Mouse (Mus musculus): ENCODE data around the gene Adipoq.
"Not testable (repeated sequence)": the region's sequence is repeated elsewhere in the genome, so short reads cannot be mapped to it uniquely, and the experiment has no call there.

The Adipoq gene

DNA sequence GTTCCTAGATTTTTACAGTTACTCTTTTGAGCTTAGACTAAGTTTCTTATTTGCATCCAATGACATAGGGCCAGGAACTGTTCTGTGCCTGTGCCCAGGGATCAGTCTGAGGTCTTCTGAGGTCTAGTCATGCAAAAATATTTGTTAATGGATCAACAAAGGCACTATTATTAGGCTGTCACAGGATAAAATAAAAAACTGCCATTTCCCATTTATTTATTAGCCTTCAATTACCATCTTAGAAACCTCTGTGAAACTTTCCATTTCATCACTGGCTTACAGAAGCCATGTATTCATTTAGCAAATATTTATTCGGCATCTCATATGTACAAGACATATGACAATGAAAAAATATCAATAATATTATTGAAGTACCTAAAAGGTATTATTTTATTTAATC lies 20.3 kb downstream of the Adipoq start:
- DNase-seq: no peak

DNA sequence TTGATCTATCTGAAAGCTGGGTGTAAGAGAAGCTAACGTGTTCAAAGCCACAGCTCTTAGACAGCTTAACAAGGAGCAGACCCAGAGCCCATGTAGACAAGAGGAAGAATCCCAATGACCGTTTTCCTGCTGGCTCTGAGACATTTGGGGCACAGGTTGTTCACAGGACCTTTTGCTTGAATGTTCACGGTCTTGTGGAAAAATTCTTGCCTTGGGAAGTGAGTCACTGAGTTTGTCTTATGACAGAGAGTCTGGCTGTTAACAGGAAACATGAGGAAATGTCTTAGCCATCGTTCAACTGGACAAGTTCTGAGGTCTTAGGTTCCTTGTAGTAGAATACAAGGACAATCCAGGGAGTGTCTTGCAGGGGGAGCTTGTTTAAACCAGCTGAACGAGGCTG lies 20.7 kb downstream of the Adipoq start:
- peak; percentile 97 for DNase-seq

DNA sequence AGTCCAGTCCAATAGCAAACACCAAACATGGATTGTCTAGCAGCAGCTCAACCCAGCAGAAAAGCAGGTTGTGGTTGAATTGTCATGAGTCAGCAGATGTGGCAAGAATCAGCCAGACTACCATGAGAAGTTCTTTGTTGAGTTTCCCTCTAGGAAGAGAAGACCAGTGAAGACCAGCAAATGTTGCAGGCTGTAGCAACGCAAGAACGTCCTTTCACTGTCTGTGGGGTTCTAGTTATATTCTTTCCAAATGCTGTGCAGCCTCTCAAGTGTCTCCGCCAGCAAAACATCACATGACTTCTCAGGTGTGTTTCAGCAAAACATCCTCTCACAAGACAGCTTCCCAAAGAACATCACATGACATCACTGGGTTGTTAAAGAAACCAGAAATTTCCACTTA lies 24.5 kb downstream of the Adipoq start:
- DNase-seq: no peak

DNA sequence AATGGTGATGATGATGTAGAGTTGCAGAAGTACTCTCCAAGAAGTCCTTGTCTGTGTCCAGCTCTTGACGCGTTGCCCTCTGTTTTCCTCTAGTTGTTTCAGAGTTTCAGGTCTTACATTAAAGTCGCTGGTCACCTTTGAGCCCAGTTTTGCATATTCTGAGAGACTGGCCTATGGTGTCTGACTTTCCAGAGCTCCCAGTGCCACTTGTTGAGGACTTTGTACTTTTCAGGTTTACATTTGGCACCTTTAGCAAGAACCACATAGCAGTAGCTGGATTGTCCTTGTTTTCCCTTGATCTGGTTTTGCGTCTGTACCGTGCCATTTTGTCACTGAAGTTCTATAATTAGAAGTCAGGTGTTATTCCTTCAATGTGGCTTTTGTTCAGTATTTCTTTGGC lies 27.6 kb downstream of the Adipoq start:
- DNase-seq: no peak

DNA sequence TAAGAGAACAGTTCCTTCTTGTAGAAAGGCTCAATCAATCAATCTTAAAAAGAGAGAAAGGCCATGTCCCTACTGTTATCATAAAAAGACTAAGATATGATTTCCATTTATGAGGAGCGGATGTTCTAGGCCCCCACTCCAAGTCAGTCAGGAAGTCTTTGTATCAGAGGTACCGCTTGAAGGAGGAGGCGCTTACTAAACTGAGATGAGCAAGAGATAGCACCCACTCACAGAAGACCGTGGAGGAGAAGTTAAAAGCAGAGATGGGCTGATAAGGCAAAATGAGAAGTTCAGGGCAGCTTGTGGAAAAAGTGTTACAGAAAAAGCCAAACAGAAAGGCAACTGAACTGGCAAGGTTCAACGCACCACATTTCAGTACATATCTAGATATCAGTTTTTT lies 28.5 kb downstream of the Adipoq start:
- no peak for DNase-seq

DNA sequence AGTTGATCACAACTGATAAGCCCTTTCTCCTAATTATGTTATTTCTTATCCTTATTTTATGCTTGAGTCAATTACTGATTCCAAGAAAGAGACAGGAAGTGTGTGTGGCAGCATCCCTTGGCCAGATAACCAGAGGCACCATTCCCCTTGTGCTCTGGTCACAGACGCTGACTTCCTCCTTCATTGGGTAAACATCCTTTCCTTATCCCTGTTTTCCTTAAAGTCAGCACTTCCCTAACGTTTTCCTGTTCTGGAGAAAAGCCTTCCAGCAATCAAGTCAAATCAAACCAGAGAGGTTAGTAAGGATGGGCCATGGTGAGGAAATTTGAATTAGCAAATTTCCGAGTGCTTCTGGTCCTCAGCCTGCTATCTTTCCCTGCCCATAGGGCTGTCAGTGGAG lies 29.6 kb downstream of the Adipoq start:
- DNase-seq: peak; percentile 88

DNA sequence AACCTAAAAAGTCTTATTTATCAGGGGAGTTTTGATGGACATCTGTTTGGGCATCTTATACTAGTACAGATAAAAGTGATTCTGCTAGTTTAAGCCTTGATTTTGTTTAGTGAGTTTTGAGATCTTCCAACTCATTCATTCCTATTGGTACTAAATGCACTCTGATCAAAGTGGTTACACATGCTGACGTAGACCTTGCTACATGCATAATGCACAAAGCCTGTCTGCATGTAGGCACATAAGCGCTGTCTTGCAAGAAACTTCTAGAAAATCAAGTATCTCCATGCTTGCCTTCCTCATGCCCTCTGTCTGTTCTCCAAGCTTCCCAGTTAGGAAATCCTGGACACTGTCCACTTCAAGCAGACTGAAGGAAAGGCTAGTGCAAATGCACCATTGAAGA lies 31.5 kb downstream of the Adipoq start:
- DNase-seq: no peak

DNA sequence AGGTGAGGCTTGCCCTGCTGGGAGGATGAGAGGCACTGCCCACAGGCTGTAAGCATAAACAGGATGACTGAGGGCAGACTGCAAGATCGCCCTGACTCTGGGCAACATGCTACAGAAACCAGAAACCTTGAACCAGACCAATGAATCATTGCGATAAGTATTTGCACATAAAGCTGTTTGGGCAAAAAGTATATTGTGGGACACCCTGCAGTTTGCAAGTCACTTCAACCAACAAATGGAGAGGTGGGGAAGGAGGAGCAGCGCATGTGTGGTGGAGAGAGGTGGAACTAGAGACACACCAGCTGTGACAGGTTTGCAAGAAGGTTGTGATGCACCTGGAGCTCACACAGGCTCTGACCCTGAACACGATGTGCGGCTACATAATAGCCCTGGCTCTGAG lies 32.5 kb downstream of the Adipoq start:
- DNase-seq: no peak

DNA sequence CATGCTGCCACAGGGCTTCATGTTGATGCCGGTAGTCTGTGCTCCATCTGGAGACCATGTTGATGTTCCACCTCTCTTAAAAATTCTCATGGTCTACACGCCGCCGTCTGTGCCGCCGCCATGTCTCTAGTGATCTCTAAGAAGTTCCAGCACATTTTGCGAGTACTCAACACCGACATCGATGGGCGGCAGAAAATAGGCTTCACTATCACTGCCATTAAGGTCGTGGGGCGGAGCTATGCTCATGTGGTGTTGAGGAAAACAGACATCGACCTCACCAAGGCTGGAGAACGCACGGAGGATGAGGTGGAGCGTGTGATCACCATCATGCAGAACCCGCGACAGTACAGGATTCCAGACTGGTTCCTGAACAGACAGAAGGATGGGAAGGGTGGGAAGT lies 33.1 kb downstream of the Adipoq start:
- not testable (repeated sequence) for DNase-seq

DNA sequence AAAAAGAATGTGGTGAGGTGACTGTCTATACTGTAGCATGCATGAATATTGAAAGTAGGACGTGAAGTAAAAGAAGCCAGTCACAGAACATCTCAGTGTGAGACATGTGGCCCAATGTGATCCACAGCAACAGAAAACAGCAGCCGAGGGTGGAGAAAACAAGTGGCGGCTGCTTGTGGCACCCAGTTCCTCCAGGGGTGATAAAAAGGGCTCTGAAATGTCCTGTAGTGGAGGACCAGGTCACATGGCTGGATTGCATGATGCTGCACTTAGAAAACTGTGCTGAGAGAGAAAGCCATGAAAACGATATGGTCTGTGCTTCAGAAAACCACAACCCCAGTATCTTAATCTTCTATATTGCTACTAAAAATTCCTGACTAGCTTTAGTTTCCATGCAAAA lies 34.7 kb downstream of the Adipoq start:
- DNase-seq: peak; percentile 95

DNA sequence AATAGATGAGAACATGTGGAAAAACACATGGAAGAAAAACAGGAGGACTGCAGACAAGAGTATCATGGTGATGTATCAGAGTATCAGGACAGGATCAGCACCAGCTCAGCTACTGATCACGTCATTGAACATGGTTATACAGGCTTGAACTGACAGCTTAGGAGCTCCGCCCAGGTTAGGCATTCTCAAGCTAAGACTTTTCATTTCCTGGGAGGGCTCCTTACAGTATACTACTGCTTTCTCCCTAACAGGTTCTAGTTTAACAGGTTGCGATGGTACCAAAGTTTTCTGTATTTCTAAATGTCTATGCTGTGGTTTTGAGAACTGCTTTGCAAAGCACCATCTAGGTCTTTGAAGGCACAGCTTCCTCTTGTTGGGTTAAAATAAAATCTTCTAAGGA lies 35.2 kb downstream of the Adipoq start:
- DNase-seq: peak; percentile 85

DNA sequence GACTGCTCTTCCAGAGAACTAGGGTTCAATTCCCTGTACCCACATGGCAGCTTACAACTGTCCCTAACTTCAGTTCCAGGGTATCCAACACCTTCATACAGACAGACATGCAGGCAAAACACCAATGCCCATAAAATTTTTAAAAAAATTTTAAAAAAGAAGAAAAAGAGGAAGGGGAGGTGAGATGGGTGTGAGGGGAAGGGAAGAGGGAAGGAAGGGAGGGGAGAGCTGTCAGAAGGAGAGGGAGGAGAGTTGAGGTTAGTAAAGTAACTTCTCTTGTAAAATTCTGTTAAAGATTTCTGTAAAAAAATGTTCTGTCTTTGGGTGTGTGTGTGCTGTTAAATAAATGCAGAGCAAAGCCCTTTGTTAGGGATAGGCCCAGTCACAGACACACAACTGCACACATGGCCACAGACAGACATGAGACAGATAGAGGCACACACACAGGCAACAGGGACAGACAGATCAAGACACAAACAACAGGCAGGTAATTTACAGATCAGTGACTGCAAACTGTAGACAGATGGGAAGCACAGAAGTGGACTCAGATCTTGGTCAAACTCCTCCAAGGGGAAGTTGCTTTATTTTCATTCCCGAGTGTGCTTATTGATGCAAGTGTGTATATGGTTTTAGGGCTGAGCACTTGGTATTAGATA lies 35.7 kb downstream of the Adipoq start:
- DNase-seq: peak; percentile 76

DNA sequence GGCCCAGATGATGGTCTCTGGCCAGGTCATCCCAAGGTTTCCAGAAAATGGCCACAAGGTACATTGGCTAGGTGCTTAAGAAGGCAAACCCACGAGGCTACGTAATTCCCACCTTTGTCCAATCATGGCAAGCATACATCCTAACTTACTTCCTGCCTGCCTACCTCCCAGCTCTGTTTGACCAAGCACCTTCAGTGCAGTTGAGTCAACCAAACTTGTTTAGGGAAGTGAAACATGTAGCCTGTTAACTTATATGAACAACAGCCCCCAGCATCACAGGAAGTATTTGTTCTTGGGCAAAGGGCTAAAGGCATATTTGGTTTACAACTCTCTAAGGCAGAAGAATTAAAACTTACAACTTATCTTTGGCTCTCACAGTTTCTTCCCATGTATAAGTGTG lies 39.5 kb downstream of the Adipoq start:
- peak; percentile 74 for DNase-seq

DNA sequence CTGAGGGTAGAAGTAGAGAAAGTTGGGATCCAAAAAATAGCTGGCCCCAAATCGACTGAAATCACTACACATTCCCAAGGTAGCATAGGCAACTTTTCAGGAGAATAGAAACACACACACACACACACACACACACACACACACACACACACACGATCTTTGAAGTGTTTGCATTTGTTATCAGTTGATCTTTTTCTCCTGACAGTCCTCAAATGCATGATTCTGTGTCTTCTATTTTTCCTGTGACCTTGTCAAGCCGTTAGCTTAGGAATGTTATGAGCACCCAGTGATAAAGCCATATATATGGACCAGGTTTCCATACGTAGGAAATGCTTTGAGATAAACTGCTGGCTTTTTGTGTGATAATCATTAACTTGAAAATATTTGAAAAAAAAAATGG lies 40.1 kb downstream of the Adipoq start:
- no peak for DNase-seq

DNA sequence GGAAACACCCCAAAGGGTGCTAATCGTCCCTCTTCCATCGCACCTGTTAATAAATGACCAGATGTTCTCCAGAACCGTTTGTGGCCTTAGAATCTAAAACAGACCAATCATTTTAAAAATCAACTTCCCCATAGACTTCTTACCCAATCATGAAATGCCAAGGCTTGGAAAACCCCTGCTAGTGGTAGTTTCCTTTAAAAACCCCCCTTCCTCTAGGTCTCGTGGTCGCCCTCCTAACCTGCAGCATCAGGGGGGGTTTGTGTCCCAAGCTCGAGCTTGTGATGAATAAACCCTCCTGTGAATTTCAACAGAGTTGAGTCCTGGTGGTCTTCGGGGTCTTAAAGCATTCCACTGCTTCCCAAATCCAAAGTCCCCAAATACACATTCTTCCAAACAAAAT lies 41.6 kb downstream of the Adipoq start:
- DNase-seq: peak; percentile 52

DNA sequence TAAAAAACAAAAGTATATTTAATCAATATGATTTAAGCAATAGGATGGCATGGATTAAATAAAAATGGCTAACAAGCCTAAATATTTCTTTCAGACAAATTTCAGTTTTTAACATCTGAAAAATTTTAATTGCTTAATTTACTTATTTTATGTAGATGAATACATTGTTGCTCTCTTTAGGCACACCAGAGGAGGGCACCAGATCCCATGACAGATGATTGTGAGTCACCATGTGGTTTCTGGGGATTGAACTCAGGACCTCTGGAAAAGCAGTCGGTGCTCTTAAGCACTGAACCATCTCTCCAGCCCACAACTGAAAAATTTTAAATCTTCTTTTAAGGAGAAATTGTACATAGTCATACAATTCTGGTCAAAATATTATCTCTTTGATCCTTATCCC lies 43.3 kb downstream of the Adipoq start:
- DNase-seq: no peak

DNA sequence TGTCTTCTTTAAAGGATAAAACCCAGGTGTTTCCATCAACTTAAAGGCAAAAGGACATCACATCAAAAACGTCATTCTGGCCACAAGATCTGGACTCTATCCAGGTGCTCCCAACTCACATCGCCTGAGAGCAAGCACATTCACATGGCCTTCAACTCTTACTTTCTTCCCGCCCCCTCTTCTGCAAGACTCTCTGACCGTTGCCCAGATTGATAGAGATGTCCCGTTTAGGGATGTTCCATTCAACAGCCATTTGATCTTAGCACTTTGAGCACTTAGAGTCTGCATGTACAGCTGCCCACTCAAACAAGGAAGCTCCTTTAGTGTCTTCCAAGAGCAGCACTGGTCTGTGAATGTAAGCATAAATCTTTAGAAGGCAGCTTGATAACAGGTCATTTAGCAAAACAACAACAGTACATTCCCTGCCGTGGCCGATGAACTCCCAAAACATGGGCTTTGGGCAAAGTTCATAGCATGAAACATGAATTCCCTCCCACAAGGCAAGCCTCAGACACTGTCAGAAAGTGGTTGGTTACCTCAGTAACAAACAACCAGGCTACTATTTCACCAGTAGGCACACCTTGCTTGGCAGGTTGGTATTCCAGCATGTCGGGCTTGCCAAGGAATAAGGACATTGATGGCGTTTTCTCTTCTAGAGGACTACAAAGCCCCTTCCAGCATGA lies 45.4 kb downstream of the Adipoq start:
- DNase-seq: peak; percentile 62

DNA sequence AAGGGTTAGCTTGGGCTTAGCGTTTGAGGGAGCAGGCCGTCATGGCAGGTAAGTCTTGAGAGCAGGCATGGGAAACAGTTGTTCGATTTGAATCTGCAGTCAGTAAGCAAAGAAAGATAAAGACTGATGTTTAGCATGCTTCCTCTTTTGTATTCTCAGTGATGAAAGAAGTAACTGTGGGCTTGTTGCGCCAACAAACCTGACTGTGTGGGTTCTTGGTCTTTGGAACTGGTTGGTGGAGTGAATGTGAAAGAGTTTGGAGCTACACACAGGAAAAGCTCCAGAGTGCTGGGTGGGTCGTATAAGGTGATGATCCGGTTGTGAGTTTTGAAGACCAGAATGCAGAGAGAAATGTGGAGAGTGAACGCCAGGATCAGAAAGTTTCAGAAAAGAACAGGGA lies 49.3 kb downstream of the Adipoq start:
- peak; percentile 73 for DNase-seq

DNA sequence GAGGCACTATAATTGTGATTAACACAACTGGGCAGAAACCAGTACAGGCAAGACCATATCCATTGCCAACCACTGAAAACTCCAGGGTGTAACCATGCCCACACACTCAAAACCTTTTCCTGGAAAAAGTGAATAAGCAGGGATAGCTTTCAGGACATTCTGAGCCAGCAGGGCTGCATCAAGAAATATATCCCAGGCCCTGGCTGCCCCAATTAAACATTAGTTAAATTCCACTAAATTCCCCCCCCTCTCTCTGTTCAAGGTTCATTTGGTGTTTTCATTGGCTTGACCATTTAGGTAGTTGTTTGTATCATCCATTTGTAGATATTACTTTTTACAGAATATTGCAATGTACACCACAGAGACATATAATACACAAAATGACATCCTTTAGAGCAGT lies 50.0 kb downstream of the Adipoq start:
- no peak for DNase-seq

DNA sequence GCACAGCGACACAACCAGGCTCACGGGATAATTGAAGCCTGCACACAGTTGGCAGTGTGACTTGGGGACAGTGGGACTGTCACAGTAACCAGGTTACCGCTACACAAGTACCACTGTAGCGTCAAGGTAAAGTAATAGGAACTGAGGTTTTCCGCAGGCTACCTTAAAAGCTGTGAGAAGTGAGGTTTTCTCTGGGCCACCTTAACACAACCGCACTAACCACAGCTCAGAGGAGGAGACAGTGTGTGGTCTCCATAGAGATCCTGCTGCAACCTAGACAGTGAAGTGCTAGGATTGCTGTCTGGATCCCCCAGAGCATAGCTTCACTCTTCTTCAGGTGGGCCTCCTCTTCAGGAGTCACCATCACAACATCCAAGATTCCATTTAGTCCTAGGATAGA lies 50.5 kb downstream of the Adipoq start:
- DNase-seq: peak; percentile 43

DNA sequence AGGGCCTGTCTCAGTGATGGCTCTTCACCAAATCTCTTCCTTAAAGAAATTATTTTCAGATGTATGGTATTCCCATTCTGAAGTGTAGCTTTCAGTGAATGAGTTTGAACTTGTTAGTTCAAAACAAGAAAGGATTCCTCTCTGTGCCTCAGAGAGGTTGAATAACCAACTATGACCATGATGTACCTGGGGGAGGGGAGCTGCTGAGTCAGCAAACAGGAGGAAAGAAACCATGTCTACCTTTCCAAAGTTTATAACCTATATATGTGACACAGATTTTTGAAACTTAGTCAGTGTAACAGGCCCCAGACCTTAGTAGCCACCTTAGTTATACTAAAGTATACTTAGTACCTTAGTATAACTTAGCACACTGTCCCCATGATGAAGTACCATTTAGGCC lies 55.2 kb downstream of the Adipoq start:
- DNase-seq: no peak

All from heart, adult 11 months (tissue).